Mouse (Mus musculus): ENCODE measurements around the gene Apip.

Gene Apip

GRCm38 (mm10) chr2:103073219-103073982 is at the start of gene Apip, which contains the start of gene Pdhx:
Gene Apip (plus strand): TSS chr2:103073675.
Gene Pdhx (minus strand): TSS chr2:103073513.
- peak; percentile 100 for DNase-seq

GRCm38 (mm10) chr2:103037831-103038230 is 35.6 kb upstream of the Apip start:
- DNase-seq, result peak; percentile 48

DNA sequence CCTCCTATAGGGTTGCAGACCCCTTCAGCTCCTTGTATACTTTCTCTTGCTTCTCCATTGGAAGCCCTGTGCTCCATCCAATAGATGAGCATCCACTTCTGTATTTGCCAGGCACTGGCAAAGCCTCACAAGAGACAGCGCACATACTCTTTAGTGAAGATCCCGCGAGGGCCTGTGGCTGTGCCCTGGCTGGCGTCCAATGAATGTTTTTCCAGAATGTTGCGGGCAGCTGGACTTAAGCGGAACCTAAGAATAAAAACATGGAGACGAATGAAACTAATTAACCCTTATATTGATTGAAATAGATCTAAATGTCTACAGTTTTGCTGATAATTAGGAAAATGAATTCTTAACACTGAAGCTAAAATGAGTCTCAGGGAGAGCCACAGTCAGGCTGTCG is 32.6 kb upstream of the Apip start:
- DNase-seq, result no peak

- DNase-seq, result no peak
These were observed 28.2 kb upstream of the Apip start for GRCm38 (mm10) chr2:103045286-103045685.

GRCm38 (mm10) chr2:103051937-103052893 is 21.3 kb upstream of the Apip start:
- DNase-seq, result no peak

DNA sequence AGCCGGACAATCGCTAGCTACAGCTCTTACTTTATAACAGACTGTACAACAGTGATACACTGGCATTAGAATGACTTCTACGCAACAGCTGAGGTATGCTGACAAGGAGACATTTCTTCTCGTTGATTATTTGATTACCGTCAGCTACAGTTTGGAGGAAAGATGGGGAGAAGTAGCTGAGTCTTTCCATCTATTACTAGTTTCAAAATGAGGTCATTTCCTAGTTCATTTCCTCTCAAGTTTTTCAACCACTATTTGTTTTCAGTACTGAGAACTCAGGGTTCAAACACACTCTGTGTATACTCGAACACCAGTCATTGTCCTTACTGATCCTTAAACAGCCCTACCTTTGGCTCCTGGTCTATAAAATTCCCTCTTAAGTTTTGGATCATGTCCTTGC is 17.7 kb upstream of the Apip start:
- no peak for DNase-seq

GRCm38 (mm10) chr2:103058266-103058665 is 15.2 kb upstream of the Apip start:
- no peak for DNase-seq

- DNase-seq, result peak; percentile 69
These were observed 10.6 kb upstream of the Apip start for GRCm38 (mm10) chr2:103062865-103063264.

DNA sequence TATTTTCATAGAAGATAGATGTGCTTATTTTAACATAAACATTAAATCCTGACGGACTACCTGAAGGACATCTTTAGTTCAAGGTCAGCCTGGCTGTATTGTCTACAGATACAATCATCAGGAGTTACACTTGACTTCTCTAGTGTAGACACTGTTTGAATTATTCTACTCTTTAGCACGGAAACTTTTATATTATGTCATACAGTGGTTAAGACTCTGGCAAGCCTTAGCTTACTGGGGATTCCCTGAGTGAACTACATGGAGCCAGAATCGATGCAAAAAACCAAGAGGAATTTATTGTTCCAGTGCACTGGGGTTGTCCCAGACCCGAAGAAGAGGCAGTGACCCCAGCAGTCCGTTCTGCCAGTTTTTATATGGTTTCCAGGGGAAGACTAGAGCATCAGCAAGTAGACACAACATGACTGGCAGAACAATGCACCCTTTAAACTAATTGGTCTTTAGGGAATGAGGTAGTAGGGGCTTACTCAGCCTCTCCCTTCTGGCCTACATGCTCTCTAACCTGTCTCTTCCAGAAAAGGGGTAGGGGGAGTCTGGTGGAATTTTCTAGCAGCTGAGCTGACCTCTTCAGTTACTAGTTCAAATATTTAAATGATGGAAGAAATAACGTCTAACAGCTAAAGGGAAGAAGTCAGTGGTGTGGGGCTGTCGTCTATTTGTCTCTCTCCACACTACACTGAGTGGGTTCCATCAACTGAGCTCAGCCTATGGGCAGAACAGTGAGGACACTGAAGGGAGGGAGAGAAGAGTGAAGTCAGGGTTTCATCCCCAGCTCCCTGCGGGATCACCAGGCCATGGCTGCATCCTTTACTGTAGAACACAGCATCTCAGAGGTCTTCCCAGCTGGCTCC is 6.6 kb upstream of the Apip start:
- DNase-seq, result no peak

GRCm38 (mm10) chr2:103067552-103068207 is 5.8 kb upstream of the Apip start:
- DNase-seq, result peak; percentile 33

- DNase-seq, result no peak
These were observed 4.9 kb upstream of the Apip start for GRCm38 (mm10) chr2:103068602-103069001.

DNA sequence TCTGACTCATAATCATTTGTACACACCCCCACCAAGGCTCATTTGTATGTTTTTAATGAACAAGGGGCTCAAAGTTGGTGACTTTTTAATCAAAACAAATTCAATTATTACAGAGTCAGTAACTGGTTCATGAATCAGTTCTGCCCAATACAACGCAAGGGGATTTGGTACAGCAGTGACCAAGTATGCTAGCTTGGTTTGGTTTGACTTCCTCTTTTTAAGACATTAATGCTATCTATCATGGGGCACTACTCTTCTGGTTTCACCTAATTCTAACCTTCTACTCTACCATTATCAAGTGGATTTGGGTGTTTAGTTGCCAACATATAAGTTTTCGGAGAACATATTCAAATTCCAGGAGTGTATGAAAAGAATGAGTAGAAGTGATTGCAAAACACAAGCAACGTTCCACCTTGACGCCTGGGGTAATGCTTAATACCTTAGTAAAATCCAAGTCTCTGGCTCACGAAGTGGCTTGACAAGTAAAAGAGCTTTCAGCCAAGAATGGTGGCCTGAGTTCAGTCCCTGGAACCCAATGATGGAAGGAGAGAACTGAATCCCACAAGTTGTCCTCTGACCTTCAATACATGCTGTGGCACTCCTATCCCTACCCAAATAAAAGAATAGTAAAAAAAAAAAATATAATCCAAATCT is 3.6 kb upstream of the Apip start:
- no peak for DNase-seq

DNA sequence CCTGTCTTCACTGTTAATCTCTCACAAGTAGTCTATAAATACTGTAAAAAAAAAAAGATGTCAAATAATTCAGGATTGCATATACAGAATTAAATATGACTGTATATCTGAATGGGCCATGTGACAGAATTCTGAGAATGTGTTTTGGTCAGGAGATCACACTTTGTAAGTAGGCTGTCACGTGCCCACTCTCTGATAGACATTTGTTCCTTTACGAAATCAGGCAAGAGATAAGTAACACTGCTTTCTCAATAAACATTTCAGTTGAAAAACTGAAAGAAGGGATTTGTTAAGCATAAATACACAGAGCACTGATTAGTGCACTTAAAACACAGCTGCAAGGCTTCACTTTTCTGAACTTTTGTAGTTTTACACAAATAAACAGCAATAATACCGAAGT is 2.9 kb upstream of the Apip start:
- no peak for DNase-seq

GRCm38 (mm10) chr2:103081117-103081516 is 7.6 kb downstream of the Apip start:
- peak; percentile 33 for DNase-seq

DNA sequence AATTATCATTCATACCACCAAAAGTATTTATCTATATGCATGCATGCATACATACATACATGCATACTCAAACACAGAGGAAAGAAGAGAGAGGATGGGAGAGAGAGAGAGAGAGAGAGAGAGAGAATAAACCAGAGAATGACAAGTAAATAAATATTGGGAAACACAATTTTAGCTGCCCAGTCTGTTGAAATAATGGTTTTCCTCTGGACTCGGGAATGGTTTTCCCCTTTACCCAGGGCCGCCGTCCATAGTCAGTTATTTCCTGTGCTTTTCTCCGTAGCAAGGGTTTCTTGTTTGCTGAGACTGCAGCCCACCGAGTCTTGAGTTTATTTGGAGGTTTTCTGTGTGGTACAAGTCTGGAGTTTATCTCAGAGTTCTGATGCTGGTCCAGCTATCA is 8.2 kb downstream of the Apip start:
- no peak for DNase-seq

DNA sequence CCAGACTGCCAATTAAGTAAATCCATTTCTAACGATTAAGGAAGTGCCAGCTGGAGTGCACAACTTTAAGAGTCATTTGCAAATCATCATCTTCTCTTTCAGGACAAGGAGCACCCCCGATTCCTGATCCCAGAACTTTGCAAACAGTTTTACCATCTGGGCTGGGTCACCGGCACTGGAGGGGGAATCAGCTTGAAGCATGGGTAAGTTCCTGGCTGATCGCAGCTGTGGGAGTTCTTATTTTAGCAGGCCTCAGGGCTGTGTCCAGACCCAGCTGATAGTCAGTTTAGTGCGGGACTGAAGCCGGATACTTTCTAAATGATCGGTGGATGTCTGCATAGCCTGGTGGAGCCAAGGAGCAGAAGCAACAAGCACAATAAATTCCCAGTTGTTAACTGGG is 9.4 kb downstream of the Apip start:
- no peak for DNase-seq

- DNase-seq, result peak; percentile 35
These were observed 11.0 kb downstream of the Apip start for GRCm38 (mm10) chr2:103084451-103084850.

GRCm38 (mm10) chr2:103085633-103086032 is 12.2 kb downstream of the Apip start:
- no peak for DNase-seq

DNA sequence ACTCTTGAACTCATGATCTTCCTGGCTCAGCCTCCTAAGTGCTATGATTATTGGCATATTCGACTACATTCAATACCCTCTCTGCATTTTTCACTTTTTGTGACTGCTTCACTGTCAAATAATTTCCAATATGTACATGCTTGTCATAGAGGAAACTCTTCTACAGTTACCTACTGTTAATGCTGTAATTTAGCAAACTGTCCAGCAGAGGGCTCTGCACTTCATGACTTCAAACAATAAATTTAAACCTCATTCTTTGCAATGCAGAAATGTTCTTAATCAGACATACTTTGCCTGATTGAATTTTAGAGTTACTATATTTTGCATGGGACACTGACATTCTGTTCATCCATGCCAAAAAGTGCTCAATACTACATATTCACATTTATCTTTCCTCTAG is 13.0 kb downstream of the Apip start:
- peak; percentile 53 for DNase-seq

GRCm38 (mm10) chr2:103088099-103088498 is 14.6 kb downstream of the Apip start:
- no peak for DNase-seq

GRCm38 (mm10) chr2:103089521-103089920 is 16.0 kb downstream of the Apip start:
- no peak for DNase-seq

DNA sequence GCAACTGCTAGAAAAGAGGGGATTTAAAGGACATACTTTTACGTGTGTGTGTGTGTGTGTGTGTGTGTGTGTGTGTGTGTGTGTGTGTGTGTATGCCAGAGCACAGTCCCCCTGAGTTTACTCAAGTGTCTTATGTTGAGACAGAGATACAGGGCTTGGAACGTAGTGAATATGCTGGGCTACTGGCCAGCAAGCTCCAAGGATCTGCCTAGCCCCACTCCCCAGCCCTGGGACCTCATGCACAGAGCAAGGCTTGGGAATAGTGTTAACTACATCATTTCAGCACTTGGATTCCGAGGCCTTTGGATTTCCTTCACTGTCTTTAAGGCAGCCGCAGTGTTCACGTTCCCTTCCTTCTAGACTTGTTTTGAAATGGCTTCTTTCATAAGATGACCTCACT is 29.1 kb downstream of the Apip start:
- no peak for DNase-seq
